In the genomic region with DNA sequence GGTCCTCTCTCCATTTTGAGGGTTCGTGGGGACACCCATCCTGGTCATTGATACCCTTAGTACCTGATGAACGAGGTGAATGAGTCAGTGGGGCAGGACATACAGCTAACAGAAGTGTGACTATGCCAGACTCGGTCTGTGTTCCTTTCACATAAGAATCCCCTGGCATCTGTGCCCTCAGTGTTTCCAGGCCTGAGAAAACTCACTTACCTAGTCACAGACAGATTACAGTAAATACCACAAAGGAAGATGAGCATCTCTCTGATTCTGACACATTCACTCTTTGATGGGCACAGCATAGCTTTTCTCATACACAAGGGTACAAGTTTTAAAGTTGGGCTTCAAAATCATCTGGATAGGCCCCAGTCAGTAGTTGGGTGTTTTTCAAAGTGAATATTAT, we compare ENCODE assay signal across 25 mouse cellular contexts.
DNase-seq lines count a peak whose midpoint lies in the region; ATAC-seq lines count a peak whose summit lies in the region.
"Had no signal": no experiment of that assay in that cellular context is flagged by ENCODE, and none has a peak within 500 bp of the region (broad histone marks: within the 10 kb centered on the region; RNA-seq: fewer than 3 reads in every experiment).

No protein-coding gene starts in this region.

- H3K4me1 ChIP-seq in neural tube, embryonic 13.5 days (replicated peaks): peaks cover 59% of the 10 kb centered on the region

- no peak overlapping the region for H3K9ac ChIP-seq in neural tube, embryonic 13.5 days
- H3K9ac ChIP-seq: embryonic facial prominence, embryonic 13.5 days; embryonic facial prominence, embryonic 15.5 days; forebrain, embryonic 12.5 days had no signal

- 86% methylated on average over 3 of the region's 3 CpGs for WGBS in neural tube, embryonic 13.5 days

- H3K27ac ChIP-seq in neural tube, embryonic 13.5 days (replicated peaks): 0 out of 2 replicates have a peak overlapping the region, but pooled peaks have one; percentile 42
- H3K27ac ChIP-seq: embryonic facial prominence, embryonic 13.5 days; embryonic facial prominence, embryonic 15.5 days; forebrain, embryonic 10.5 days had no signal

- no peak for DNase-seq in neural tube, embryonic 10.5 days (ENCODE audit: extremely low spot score, low spot score)
- peak; percentile 53 for DNase-seq in CD4-positive, CD25-positive, alpha-beta regulatory T cell, adult 2 months (ENCODE audit: low read depth, low spot score)
- peak; percentile 41 for DNase-seq in T-cell, adult 2 months (ENCODE audit: low spot score)
- peak; percentile 68 for DNase-seq in naive thymus-derived CD4-positive, alpha-beta T cell, adult 2 months (ENCODE audit: low read depth)
- DNase-seq in cerebellum, postnatal 14 days: no peak
- DNase-seq in thymus, adult 18-20 months: no peak
- DNase-seq in adrenal gland, postnatal 36 days: no peak
- DNase-seq: adrenal gland, adult 2 months; adrenal gland, postnatal 10 days; adrenal gland, postnatal 25 days; cerebellum, adult 18-20 months; cerebellum, adult 9-10 months; cerebellum, postnatal 10 days; cerebellum, postnatal 36 days; embryo, embryonic 11 days had no signal

- no peak overlapping the region for H3K4me2 ChIP-seq in neural tube, embryonic 13.5 days
- H3K4me2 ChIP-seq: embryonic facial prominence, embryonic 13.5 days; embryonic facial prominence, embryonic 15.5 days; forebrain, embryonic 12.5 days had no signal

- H3K36me3 ChIP-seq in neural tube, embryonic 13.5 days: no peaks in the 10 kb centered on the region
- H3K36me3 ChIP-seq: embryonic facial prominence, embryonic 13.5 days; embryonic facial prominence, embryonic 15.5 days; forebrain, embryonic 10.5 days; forebrain, embryonic 12.5 days; G1E had no signal

- no peak overlapping the region for H3K4me3 ChIP-seq in neural tube, embryonic 13.5 days
- H3K4me3 ChIP-seq: embryonic facial prominence, embryonic 13.5 days; embryonic facial prominence, embryonic 15.5 days; erythroblast, embryonic 14.5 days; forebrain, embryonic 10.5 days; forebrain, embryonic 12.5 days had no signal

- no peaks in the 10 kb centered on the region for H3K27me3 ChIP-seq in neural tube, embryonic 13.5 days
- H3K27me3 ChIP-seq: CH12.LX; embryonic facial prominence, embryonic 13.5 days; embryonic facial prominence, embryonic 15.5 days; forebrain, embryonic 12.5 days; Patski had no signal

- no peaks in the 10 kb centered on the region for H3K9me3 ChIP-seq in neural tube, embryonic 13.5 days
- H3K9me3 ChIP-seq: embryonic facial prominence, embryonic 13.5 days; embryonic facial prominence, embryonic 15.5 days; forebrain, embryonic 10.5 days; forebrain, embryonic 12.5 days; G1E had no signal

- no peak for ATAC-seq in neural tube, embryonic 13.5 days (ENCODE audit: low read depth)
- ATAC-seq: forebrain, embryonic 16.5 days; Patski had no signal

Comparison
In these comparisons a context has a peak if more than half of its experiments do, and no peak if none do; other contexts are left out.
1. DNase-seq: peak in CD4-positive, CD25-positive, alpha-beta regulatory T cell, adult 2 months (single experiment), T-cell, adult 2 months (single experiment) and naive thymus-derived CD4-positive, alpha-beta T cell, adult 2 months (single experiment); none in neural tube, embryonic 10.5 days (single experiment), cerebellum, postnatal 14 days (0 of 2), thymus, adult 18-20 months (0 of 2) and adrenal gland, postnatal 36 days (0 of 2).